Mouse (Mus musculus): ENCODE measurements around the gene Ralgapb.
"Not testable (repeated sequence)": the region's sequence is repeated elsewhere in the genome, so short reads cannot be mapped to it uniquely, and the experiment has no call there.

The Ralgapb gene

DNA sequence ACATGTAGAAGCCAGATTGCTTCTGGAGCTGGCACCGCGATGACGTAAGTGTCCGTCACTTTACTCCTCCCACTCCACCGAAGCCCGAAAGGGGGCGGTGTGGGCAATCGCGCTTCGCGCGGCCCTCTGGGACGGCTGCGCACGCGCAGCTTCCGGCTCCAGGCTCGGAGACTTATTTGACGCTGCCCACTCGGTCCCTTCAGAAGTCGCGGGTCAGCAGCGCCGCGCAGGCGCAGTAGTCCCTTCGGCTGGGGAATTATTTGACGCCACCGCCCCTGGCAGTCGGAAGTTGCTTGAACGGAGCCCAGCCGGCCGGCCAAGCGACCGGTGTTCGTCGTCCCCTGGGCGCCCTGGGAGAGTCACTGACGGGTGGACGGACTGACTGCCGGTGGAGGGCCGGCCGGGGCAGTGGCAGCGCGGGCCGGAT is at the start of gene Ralgapb:
TSS of gene Ralgapb (plus strand) at position 254 of the 427 bp plus-strand sequence.
- DNase-seq (ENCODE audit: low read depth, low spot score), result peak; percentile 100

DNA sequence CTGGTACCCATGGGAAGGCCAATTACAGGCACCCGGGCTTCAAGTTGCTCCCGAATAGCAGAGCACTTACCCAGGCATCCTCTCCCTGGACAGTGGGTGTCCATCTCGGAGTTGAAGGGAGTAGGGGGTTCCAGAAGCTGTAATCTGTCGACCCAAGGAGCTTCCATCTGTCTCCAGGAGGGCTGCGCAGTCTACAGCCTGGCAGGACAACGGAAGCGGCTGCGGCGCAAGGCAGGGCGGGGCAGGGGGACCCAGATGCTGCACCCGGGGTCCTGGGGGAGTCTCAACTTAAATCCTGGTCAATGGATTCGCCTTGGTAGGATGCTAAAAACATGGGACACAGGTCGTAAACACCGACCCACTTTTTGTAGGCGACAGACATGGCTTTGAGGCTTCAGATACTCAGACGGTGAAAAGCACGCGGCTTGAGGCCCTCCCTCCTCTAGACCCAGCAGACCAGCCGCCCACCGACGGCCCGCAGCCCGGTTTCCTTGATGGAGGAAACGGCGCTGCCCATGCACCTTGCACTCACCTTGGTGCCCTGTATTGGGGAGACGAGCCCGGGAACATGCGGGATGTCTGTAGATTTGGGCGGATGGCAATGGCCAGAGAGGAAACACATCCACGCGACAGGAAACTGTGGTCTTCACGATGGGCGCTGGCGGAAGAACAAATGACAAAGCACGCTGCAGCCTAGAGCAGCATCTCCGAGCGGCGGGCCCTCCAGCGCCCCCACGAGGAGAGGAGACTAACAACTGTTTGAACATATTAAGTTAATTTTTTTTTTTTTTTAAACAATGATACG is 48.6 kb upstream of the Ralgapb start:
- DNase-seq (ENCODE audit: low read depth, low spot score), result peak; percentile 91

DNA sequence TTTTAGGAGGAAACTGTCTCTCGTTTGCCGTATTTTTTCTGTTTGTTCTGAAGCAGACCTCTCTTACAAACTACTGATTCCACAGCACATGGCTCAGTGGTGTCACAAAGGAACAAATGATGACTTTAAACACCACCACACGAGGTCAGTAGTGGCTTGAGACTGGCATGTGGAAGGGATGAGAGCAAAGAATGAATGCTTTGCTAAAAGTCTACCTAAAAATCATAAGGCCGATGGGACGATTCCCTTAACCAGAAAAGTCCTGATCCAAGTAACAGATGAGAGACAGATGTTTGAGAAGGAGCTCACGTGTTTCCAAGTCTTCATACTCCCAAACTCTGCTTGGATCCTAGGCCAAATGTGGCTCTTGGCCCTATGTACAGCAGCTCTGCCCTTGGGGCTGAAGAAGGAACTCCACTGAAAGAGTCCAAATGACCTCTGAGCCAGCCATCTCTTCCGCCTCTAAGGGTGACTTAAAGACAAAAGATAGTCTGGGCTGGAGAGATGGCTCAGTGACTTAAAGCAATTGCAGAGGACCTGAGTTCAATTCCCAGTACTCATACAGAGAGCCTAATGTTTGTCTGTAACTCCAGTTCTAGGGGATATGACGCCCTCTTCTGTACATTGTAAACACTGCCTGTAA is 47.8 kb upstream of the Ralgapb start:
- no peak for DNase-seq (ENCODE audit: low read depth, low spot score)

- DNase-seq (ENCODE audit: low read depth, low spot score), result no peak
Observed at GRCm38 (mm10) chr2:158364175-158364574, 45.5 kb upstream of the Ralgapb start.

GRCm38 (mm10) chr2:158365099-158365850 is 44.4 kb upstream of the Ralgapb start:
- DNase-seq (ENCODE audit: low read depth, low spot score), result no peak

- no peak for DNase-seq (ENCODE audit: low read depth, low spot score)
Observed at GRCm38 (mm10) chr2:158367654-158368053, 42.0 kb upstream of the Ralgapb start.

DNA sequence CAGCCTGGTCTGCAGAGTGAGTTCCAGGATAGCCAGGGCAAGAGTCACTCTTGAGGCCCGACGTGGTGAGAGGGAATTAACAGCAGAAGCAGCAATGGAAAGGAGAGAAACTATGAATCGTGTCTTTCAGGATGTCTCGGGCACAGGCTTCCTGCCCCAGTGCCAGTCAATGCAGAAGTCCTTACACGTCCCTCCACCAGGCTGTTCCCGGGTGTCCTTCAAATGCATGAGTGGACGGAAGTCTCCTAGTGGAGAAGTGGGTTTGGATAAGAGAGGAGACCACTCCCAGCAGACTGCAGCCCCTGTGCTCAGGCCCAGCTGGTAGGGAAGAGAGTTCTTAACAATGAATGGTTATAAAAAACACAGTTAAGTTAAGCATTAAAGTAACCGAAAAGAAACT is 41.3 kb upstream of the Ralgapb start:
- DNase-seq (ENCODE audit: low read depth, low spot score), result no peak

- DNase-seq (ENCODE audit: low read depth, low spot score), result no peak
Observed at GRCm38 (mm10) chr2:158369474-158370172, 40.0 kb upstream of the Ralgapb start.

DNA sequence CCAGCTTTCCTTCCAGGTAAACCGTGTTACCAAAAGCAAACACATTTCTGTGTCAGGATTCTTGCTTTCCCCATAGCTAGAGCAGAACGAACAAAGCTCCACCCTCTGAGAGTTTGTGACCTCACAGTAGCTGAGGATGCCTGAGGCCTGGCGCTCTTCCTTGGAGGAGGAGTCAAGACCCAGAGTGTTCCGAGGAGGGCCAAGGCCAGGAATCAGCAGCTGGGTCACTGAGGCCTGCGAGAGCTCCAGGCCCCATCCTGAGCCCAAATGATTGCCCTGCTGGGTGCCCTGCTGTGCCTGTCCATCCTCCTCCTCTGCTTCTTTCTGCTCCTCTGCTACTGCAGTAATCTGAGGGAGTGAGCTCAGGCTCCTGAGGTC is 39.5 kb upstream of the Ralgapb start:
- no peak for DNase-seq (ENCODE audit: low read depth, low spot score)

DNA sequence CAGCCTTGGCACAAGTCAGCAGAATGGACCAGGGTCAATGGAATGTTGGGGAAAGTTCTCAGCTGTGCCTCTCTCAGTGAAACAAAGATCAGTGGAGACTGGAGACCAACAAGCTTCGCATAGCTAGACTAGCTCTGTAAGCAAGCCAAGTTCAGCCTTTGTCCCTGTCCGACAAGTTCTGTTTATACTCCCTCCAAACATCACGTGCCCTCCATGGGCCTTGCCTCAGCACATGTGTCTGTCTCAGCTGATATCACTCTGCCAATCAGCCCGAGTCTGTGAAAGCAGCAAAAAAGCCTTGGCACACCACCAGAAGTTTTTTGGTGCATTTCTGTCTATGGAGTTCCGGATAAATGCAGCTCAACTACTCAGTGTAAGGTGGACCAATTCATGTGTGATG is 36.6 kb upstream of the Ralgapb start:
- DNase-seq (ENCODE audit: low read depth, low spot score), result no peak

DNA sequence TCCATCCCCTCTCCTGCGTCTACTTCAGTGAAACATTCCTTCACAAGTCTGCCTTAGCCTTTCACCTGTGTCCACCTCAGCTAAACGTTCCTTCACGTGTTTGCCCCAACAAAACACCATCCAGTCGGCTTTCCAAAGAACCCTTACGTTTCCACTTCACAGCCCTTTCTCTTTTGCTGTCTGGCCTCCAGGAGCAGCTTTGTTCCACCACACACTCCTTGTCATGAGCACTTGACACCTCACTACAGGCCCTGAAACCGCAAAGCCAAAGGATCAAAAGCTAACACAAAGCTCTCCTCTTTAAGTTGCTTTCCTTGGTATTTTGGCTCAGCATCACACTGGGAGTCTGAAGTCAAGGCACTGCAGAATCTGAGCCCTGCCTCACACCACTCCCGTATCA is 36.1 kb upstream of the Ralgapb start:
- no peak for DNase-seq (ENCODE audit: low read depth, low spot score)

GRCm38 (mm10) chr2:158375443-158376122 is 34.1 kb upstream of the Ralgapb start, which contains the start of gene Snhg11:
Snhg11 (plus strand) TSS chr2:158375638.
- DNase-seq (ENCODE audit: low read depth, low spot score), result peak; percentile 78

- DNase-seq (ENCODE audit: low read depth, low spot score), result no peak
Observed at GRCm38 (mm10) chr2:158376123-158376687, 33.4 kb upstream of the Ralgapb start.

DNA sequence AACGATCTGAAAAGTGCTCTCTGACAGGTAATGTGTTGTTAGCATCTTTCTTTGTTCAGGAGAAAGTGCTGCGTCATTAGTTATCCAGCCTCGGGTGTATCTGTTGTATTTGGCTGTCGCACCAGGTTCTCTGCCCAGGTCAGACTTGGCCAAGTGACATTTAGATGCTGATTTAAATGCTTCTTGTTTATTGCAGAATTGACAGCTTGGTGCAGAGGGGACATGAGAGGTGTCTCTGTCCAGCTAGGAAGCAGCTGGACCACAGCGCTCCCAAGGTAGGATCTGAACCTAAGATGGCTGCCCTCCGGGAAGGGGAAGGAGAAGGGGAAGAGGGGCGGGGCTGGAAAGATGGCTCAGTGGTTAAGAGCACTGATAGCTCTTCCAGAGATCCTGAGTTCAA is 32.9 kb upstream of the Ralgapb start:
- no peak for DNase-seq (ENCODE audit: low read depth, low spot score)

DNA sequence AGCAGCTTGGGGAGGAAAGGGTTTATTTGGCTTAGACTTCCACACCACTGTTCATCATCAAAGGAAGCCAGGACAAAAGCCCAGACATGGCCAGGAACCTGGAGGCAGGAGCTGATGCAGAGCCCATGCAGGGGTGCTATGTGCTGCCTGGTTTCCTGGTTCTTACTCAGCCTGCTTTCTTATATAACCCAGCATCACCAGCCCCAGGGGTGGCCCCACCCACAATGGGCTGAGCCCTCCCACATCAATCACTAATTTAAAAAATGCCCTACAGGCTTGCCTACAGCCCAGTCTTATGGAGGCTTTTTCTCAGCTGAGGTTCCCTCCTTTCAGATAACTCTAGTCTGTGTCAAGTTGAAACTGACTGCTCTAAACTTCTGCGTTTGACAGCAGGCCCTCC is 31.8 kb upstream of the Ralgapb start:
- DNase-seq (ENCODE audit: low read depth, low spot score), result no peak

DNA sequence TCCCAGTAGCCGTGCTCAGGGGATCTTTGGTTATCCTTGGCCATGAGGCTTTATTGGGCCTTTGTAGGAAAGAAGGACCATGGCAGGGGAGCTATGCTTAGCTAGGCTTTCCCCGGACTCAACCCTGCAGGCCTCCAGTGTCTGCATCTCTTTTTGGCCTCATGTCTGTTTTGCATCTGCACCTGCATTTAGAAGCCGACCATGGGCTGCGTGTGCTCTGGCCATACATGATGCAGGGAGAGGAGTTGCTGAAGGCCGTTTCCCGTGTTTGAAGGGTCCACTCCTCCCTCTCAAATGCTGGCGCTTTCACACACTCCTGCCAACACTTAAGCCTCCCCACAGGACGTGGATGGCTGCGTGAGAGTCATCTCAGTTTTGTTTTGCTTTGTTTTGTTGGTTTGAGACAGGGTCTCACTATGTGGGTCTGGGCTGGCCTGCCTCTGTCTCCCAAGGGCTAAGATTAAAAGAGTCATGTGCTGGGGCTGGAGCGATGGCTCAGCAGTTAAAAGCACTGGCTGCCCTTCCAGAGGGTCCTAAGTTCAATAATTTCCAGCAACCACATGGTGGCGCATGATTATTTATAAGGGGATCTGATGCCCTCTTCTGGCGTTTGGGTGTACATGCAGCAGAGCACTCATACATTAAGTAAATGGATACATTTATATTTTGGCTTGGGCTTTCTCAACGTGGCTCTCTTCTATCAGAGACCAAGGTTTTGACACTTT is 30.1 kb upstream of the Ralgapb start:
- DNase-seq (ENCODE audit: low read depth, low spot score), result peak; percentile 90

- DNase-seq (ENCODE audit: low read depth, low spot score), result no peak
Observed at GRCm38 (mm10) chr2:158386072-158386471, 23.6 kb upstream of the Ralgapb start.

DNA sequence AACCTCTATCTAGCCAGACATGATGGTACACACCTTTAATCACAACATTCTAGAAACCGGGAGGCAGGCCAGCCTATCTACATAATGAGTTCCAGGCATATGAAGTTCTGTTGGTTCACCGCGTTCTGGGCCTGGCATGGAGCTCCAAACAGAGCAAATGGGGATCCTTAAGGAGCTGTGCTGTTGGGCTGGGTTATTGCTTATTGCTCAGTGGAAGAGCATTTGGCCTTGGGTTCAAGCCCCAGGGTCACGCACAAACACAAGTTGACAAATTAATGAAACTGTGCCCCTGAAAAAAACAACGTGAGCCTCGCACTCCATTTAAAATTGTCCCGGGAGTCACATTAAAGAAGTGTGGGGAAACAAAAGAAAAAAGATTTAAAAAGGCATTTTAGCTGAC is 20.2 kb upstream of the Ralgapb start:
- no peak for DNase-seq (ENCODE audit: low read depth, low spot score)

DNA sequence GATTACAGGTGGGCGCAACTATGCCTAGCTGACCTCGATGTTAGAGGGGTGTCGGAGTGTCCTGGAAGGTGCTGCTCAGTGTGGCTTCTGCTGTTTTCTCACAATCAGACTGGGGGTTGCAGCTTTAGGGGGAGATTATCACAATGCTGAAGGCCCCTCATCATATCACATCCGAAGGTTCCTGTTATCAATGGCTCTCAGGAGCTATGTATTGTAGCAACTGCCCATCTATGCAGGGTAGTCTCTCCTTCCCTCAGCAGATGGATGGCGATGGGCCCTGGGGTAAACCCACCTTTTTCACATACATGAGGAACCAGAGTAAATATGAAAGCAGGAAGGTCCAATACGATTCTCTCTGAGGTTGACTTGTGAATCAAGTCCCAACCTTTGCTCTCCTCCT is 13.3 kb upstream of the Ralgapb start:
- DNase-seq (ENCODE audit: low read depth, low spot score), result no peak

DNA sequence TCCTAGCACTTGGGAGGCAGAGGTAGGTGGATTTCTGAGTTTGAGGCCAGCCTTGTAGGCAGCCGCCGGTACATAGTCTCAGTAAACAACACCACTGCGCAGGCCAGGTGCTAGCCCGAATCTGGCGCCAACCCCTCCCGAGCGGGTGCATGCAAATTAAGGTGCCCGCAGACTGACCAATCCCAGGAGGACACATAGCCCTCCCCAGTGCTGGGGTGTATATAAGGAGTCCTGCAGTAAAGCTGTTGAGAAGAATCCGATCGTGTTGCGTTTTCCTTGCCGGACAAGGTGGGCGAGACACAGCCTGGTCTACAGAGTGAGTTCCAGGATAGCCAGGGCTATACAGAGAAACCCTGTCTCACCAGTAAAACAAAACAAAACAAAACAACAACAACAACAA is 12.5 kb upstream of the Ralgapb start:
- DNase-seq (ENCODE audit: low read depth, low spot score), result not testable (repeated sequence)

Measured in mesoderm, embryonic 11.5 days (tissue).